Mouse (Mus musculus) neural tube, embryonic 12.5 days (tissue): ENCODE measurements at regions not wholly inside any gene's neighbourhood (a gene's known extent, or its start where the extent isn't known, plus 50 kb on each side); places are given as distances from the start of the nearest gene placed in this dataset.

Experiments
- ATAC-seq: fragments of 200-750 bp; cut with Nextera tagmentation; 2 replicates; pipeline ENCODE4 v1.8.0; 2017; ENCODE audit warnings: low read depth, mild to moderate bottlenecking, moderate TSS enrichment, moderate library complexity; ENCODE audit not compliant: low FRiP score
- H3K27ac ChIP-seq: fragments of 300-500 bp; sonication (generic); 2 replicates; pipeline ENCODE4 v1.5.1; 2016
- H3K27me3 ChIP-seq: fragments of 300-500 bp; sonication (generic); replicated peaks from 2 replicates; pipeline ENCODE4 v1.6.1; 2016; ENCODE audit warnings: mild to moderate bottlenecking
- H3K36me3 ChIP-seq: fragments of 300-500 bp; sonication (generic); 2 replicates; pipeline ENCODE4 v1.6.1; 2016; ENCODE audit warnings: mild to moderate bottlenecking
- H3K4me1 ChIP-seq: fragments of 300-500 bp; sonication (generic); 2 replicates; pipeline ENCODE4 v1.6.1; 2016
- H3K4me2 ChIP-seq: fragments of 300-500 bp; sonication (generic); replicated peaks from 2 replicates; pipeline ENCODE4 v1.6.1; 2016; ENCODE audit warnings: mild to moderate bottlenecking
- H3K4me3 ChIP-seq: fragments of 300-500 bp; sonication (generic); 2 replicates; pipeline ENCODE4 v1.5.1; 2016
- H3K9ac ChIP-seq: fragments of 300-500 bp; sonication (generic); 2 replicates; pipeline ENCODE4 v1.6.1; 2016; ENCODE audit warnings: mild to moderate bottlenecking
- H3K9me3 ChIP-seq: fragments of 300-500 bp; sonication (generic); 2 replicates; pipeline ENCODE4 v1.6.1; 2016; ENCODE audit warnings: mild to moderate bottlenecking
- WGBS: fragments of 180-500 bp; shearing (Covaris S2); methylation state at CpG from one replicate; pipeline ENCODE4 v1.1.7; 2016; 5-methylcytosine and 5-hydroxymethylcytosine counted together

GRCm38 (mm10) chr14:98937933-98938332 lies 56.2 kb downstream of the Rpl36a-ps1 start:
- 0 out of 2 replicates have a peak, but pooled peaks cover 3% of the 10 kb centered on the region for H3K9me3 ChIP-seq
- H3K4me1 ChIP-seq: peaks cover 6% of the 10 kb centered on the region; the same call in 1 of the 2 replicates
- no peak overlapping the region for H3K4me3 ChIP-seq
- no peak for ATAC-seq
- H3K27me3 ChIP-seq: no peaks in the 10 kb centered on the region
- no peaks in the 10 kb centered on the region for H3K36me3 ChIP-seq
- H3K4me2 ChIP-seq: no peak overlapping the region
- H3K27ac ChIP-seq: no peak overlapping the region
- WGBS: 86% methylated on average over 1 of the region's 1 CpGs
- no peak overlapping the region for H3K9ac ChIP-seq

GRCm38 (mm10) chr14:98937373-98937772 lies 56.7 kb downstream of the Rpl36a-ps1 start:
- Histone ChIP-seq H3K9ac (no peak overlapping the region), H3K36me3 (no peaks in the 10 kb centered on the region), H3K4me2 (no peak overlapping the region), H3K27me3 (no peaks in the 10 kb centered on the region), H3K4me3 (no peak overlapping the region), H3K9me3 (0 out of 2 replicates have a peak, but pooled peaks cover 3% of the 10 kb centered on the region), H3K4me1 (peaks cover 12% of the 10 kb centered on the region), H3K27ac (no peak overlapping the region)
- ATAC-seq: no peak
- 79% methylated on average over 2 of the region's 2 CpGs for WGBS

GRCm38 (mm10) chr14:98933371-98933916 lies 60.7 kb downstream of the Rpl36a-ps1 start:
- H3K27ac ChIP-seq: no peak overlapping the region
- ATAC-seq: 0 out of 2 replicates have a peak, but pooled peaks have one; percentile 41
- H3K9ac ChIP-seq: no peak overlapping the region
- H3K9me3 ChIP-seq: 0 out of 2 replicates have a peak, but pooled peaks cover 3% of the 10 kb centered on the region
- no peak overlapping the region for H3K4me3 ChIP-seq
- peaks cover 13% of the 10 kb centered on the region for H3K4me1 ChIP-seq
- no peaks in the 10 kb centered on the region for H3K36me3 ChIP-seq
- 3% methylated on average over 3 of the region's 3 CpGs for WGBS
- H3K27me3 ChIP-seq: no peaks in the 10 kb centered on the region
- H3K4me2 ChIP-seq: no peak overlapping the region

GRCm38 (mm10) chr14:98929276-98929675 lies 64.8 kb downstream of the Rpl36a-ps1 start:
- WGBS: 87% methylated on average over 2 of the region's 2 CpGs
- H3K4me1 ChIP-seq: peaks cover 13% of the 10 kb centered on the region
- no peak overlapping the region for H3K4me2 ChIP-seq
- no peak overlapping the region for H3K9ac ChIP-seq
- H3K9me3 ChIP-seq: no peaks in the 10 kb centered on the region
- no peaks in the 10 kb centered on the region for H3K27me3 ChIP-seq
- no peak for ATAC-seq
- H3K36me3 ChIP-seq: no peaks in the 10 kb centered on the region
- H3K27ac ChIP-seq: no peak overlapping the region
- no peak overlapping the region for H3K4me3 ChIP-seq

GRCm38 (mm10) chr14:98908234-98908633 lies 85.9 kb downstream of the Rpl36a-ps1 start:
- no peaks in the 10 kb centered on the region for H3K4me1 ChIP-seq
- H3K27ac ChIP-seq: no peak overlapping the region
- no peak overlapping the region for H3K4me2 ChIP-seq
- no peaks in the 10 kb centered on the region for H3K9me3 ChIP-seq
- ATAC-seq: no peak
- H3K9ac ChIP-seq: no peak overlapping the region
- no peak overlapping the region for H3K4me3 ChIP-seq
- WGBS: 84% methylated on average over 5 of the region's 5 CpGs
- H3K36me3 ChIP-seq: no peaks in the 10 kb centered on the region
- no peaks in the 10 kb centered on the region for H3K27me3 ChIP-seq

- Histone ChIP-seq H3K4me3 (no peak overlapping the region), H3K9me3 (no peaks in the 10 kb centered on the region), H3K27me3 (no peaks in the 10 kb centered on the region), H3K4me2 (no peak overlapping the region), H3K9ac (no peak overlapping the region), H3K27ac (no peak overlapping the region), H3K4me1 (no peaks in the 10 kb centered on the region), H3K36me3 (no peaks in the 10 kb centered on the region)
- no peak for ATAC-seq
- WGBS: 67% methylated on average over 4 of the region's 4 CpGs
Measured at GRCm38 (mm10) chr14:98898876-98899275, 95.2 kb downstream of the Rpl36a-ps1 start.

- H3K27ac ChIP-seq: no peak overlapping the region
- H3K9me3 ChIP-seq: no peaks in the 10 kb centered on the region
- 100% methylated on average over 1 of the region's 1 CpGs for WGBS
- H3K9ac ChIP-seq: no peak overlapping the region
- no peak overlapping the region for H3K4me2 ChIP-seq
- H3K4me1 ChIP-seq: no peaks in the 10 kb centered on the region
- no peak for ATAC-seq
- H3K4me3 ChIP-seq: no peak overlapping the region
- H3K36me3 ChIP-seq: no peaks in the 10 kb centered on the region
- no peaks in the 10 kb centered on the region for H3K27me3 ChIP-seq
Measured at GRCm38 (mm10) chr14:98897390-98897789, 96.7 kb downstream of the Rpl36a-ps1 start.

- H3K4me3 ChIP-seq: no peak overlapping the region
- no peak overlapping the region for H3K4me2 ChIP-seq
- ATAC-seq: no peak
- 98% methylated on average over 1 of the region's 1 CpGs for WGBS
- no peaks in the 10 kb centered on the region for H3K9me3 ChIP-seq
- H3K27me3 ChIP-seq: no peaks in the 10 kb centered on the region
- H3K4me1 ChIP-seq: no peaks in the 10 kb centered on the region
- no peak overlapping the region for H3K9ac ChIP-seq
- no peak overlapping the region for H3K27ac ChIP-seq
- no peaks in the 10 kb centered on the region for H3K36me3 ChIP-seq
Measured at GRCm38 (mm10) chr14:98895933-98896332, 98.2 kb downstream of the Rpl36a-ps1 start.

- Histone ChIP-seq H3K27me3 (no peaks in the 10 kb centered on the region), H3K4me1 (no peaks in the 10 kb centered on the region), H3K4me3 (no peak overlapping the region), H3K27ac (no peak overlapping the region), H3K4me2 (no peak overlapping the region), H3K9me3 (no peaks in the 10 kb centered on the region), H3K9ac (no peak overlapping the region), H3K36me3 (no peaks in the 10 kb centered on the region)
- 76% methylated on average over 3 of the region's 3 CpGs for WGBS
- no peak for ATAC-seq
Measured at GRCm38 (mm10) chr14:98892670-98893069, 101.4 kb downstream of the Rpl36a-ps1 start.

- no peaks in the 10 kb centered on the region for H3K36me3 ChIP-seq
- no peaks in the 10 kb centered on the region for H3K4me1 ChIP-seq
- 81% methylated on average over 5 of the region's 5 CpGs for WGBS
- H3K4me3 ChIP-seq: no peak overlapping the region
- H3K9me3 ChIP-seq: no peaks in the 10 kb centered on the region
- H3K27ac ChIP-seq: no peak overlapping the region
- no peak overlapping the region for H3K4me2 ChIP-seq
- no peak overlapping the region for H3K9ac ChIP-seq
- no peak for ATAC-seq
- H3K27me3 ChIP-seq: no peaks in the 10 kb centered on the region
Measured at GRCm38 (mm10) chr14:98891252-98891947, 102.7 kb downstream of the Rpl36a-ps1 start.

- no peaks in the 10 kb centered on the region for H3K4me1 ChIP-seq
- H3K27me3 ChIP-seq: no peaks in the 10 kb centered on the region
- WGBS: 91% methylated on average over 2 of the region's 2 CpGs
- no peak overlapping the region for H3K27ac ChIP-seq
- no peaks in the 10 kb centered on the region for H3K36me3 ChIP-seq
- no peak overlapping the region for H3K9ac ChIP-seq
- H3K4me2 ChIP-seq: no peak overlapping the region
- H3K9me3 ChIP-seq: no peaks in the 10 kb centered on the region
- ATAC-seq: no peak
- H3K4me3 ChIP-seq: no peak overlapping the region
Measured at GRCm38 (mm10) chr14:98887588-98887987, 106.5 kb downstream of the Rpl36a-ps1 start.

- 8% methylated on average over 1 of the region's 1 CpGs for WGBS
- Histone ChIP-seq H3K9ac (no peak overlapping the region), H3K36me3 (no peaks in the 10 kb centered on the region), H3K4me1 (no peaks in the 10 kb centered on the region), H3K4me3 (no peak overlapping the region), H3K4me2 (no peak overlapping the region), H3K27me3 (no peaks in the 10 kb centered on the region), H3K9me3 (no peaks in the 10 kb centered on the region), H3K27ac (no peak overlapping the region)
- ATAC-seq: no peak
Measured at GRCm38 (mm10) chr14:98886982-98887381, 107.1 kb downstream of the Rpl36a-ps1 start.

- no peaks in the 10 kb centered on the region for H3K36me3 ChIP-seq
- H3K9ac ChIP-seq: no peak overlapping the region
- 91% methylated on average over 10 of the region's 10 CpGs for WGBS
- H3K4me3 ChIP-seq: no peak overlapping the region
- no peak overlapping the region for H3K4me2 ChIP-seq
- no peaks in the 10 kb centered on the region for H3K4me1 ChIP-seq
- no peak overlapping the region for H3K27ac ChIP-seq
- no peaks in the 10 kb centered on the region for H3K27me3 ChIP-seq
- H3K9me3 ChIP-seq: no peaks in the 10 kb centered on the region
- ATAC-seq: no peak
Measured at GRCm38 (mm10) chr14:98882586-98882985, 111.5 kb downstream of the Rpl36a-ps1 start.
